Mouse (Mus musculus) intestine, postnatal 0 days (tissue): ENCODE results near the gene Lpp. TPM values are rescaled to one million over a fixed set of nuclear protein-coding genes. Genes with fewer than 3 reads are reported as not detected.

Experiments used
- ATAC-seq: fragments of 200-750 bp; cut with Nextera tagmentation; 2 replicates; pipeline ENCODE4 v1.8.0; 2017; ENCODE audit warnings: mild to moderate bottlenecking, moderate TSS enrichment, moderate library complexity
- H3K27ac ChIP-seq: fragments of 300-500 bp; sonication (generic); 2 replicates; pipeline ENCODE4 v1.5.1; 2014; ENCODE audit warnings: mild to moderate bottlenecking, low read depth, low read length, moderate library complexity
- H3K27me3 ChIP-seq: fragments of 300-500 bp; sonication (generic); replicated peaks from 2 replicates; pipeline ENCODE4 v1.6.1; 2014; ENCODE audit warnings: low read length, mixed read lengths; ENCODE audit not compliant: control insufficient read depth, insufficient read depth
- H3K36me3 ChIP-seq: fragments of 300-500 bp; sonication (generic); 2 replicates; pipeline ENCODE4 v1.6.1; 2014; ENCODE audit warnings: mild to moderate bottlenecking, moderate library complexity; ENCODE audit not compliant: control insufficient read depth, insufficient read depth
- H3K4me1 ChIP-seq: fragments of 300-500 bp; sonication (generic); replicated peaks from 2 replicates; pipeline ENCODE4 v1.6.1; 2014; ENCODE audit warnings: antibody characterized with exemption, low read length, mixed read lengths; ENCODE audit not compliant: control insufficient read depth, insufficient read depth
- H3K4me2 ChIP-seq: fragments of 300-500 bp; sonication (generic); replicated peaks from 2 replicates; pipeline ENCODE4 v1.6.1; 2014; ENCODE audit warnings: low read depth, mild to moderate bottlenecking, moderate library complexity
- H3K4me3 ChIP-seq: fragments of 300-500 bp; sonication (generic); 2 replicates; pipeline ENCODE4 v1.5.1; 2014; ENCODE audit warnings: low read depth, low read length
- H3K9ac ChIP-seq: fragments of 300-500 bp; sonication (generic); 2 replicates; pipeline ENCODE4 v1.6.1; 2014; ENCODE audit warnings: mild to moderate bottlenecking, low read depth, low read length
- H3K9me3 ChIP-seq: fragments of 300-500 bp; sonication (generic); 2 replicates; pipeline ENCODE4 v1.6.1; 2016; ENCODE audit warnings: mixed run types; ENCODE audit not compliant: control insufficient read depth
- CTCF ChIP-seq: sonication (generic); IDR thresholded peaks from 2 replicates; pipeline ENCODE4 v1.5.1; 2016; ENCODE audit warnings: low read depth, mild to moderate bottlenecking, control low read depth, antibody characterized with exemption, moderate library complexity
- WGBS: fragments of 180-500 bp; shearing (Covaris S2); extraction: QIAGEN DNeasy Blood & Tissue Kit; methylation state at CpG from one replicate; pipeline ENCODE4 v1.1.7; 2014; 5-methylcytosine and 5-hydroxymethylcytosine counted together
- polyA plus RNA-seq: library from polyadenylated mRNA; unstranded; fragments of >200 nt; fragmentation: Nextera tagmentation; extraction: Ambion mirVana; gene quantifications from 2 replicates; pipeline ENCODE4 v1.2.1, GENCODE M21; 2015

Lpp gene
- polyA plus RNA-seq, 1 experiment from 2014 or later, result 32.8 TPM

- Histone ChIP-seq H3K4me2 (no peak overlapping the region), H3K36me3 (no peaks in the 10 kb centered on the region), H3K9ac (no peak overlapping the region), H3K27me3 (no peaks in the 10 kb centered on the region), H3K9me3 (no peaks in the 10 kb centered on the region), H3K4me3 (no peak overlapping the region), H3K27ac (0 out of 2 replicates have a peak overlapping the region, but pooled peaks have one; percentile 28), H3K4me1 (peaks cover 3% of the 10 kb centered on the region)
- no peak for TF ChIP-seq CTCF
- no peak for ATAC-seq
- WGBS, result 80% methylated on average over 8 of the region's 8 CpGs
Observed at GRCm38 (mm10) chr16:24403733-24404380, 10.6 kb downstream of the Lpp start.

- Histone ChIP-seq H3K4me1 (no peaks in the 10 kb centered on the region), H3K36me3 (peaks cover 3% of the 10 kb centered on the region; the same call in 1 of the 2 replicates), H3K4me3 (no peak overlapping the region), H3K9me3 (no peaks in the 10 kb centered on the region), H3K27ac (no peak overlapping the region), H3K27me3 (no peaks in the 10 kb centered on the region), H3K4me2 (no peak overlapping the region), H3K9ac (no peak overlapping the region)
- no peak for TF ChIP-seq CTCF
- 76% methylated on average over 2 of the region's 2 CpGs for WGBS
- ATAC-seq, result no peak
Observed at GRCm38 (mm10) chr16:24406521-24406920, 13.2 kb downstream of the Lpp start.

GRCm38 (mm10) chr16:24411281-24411680, 18.0 kb downstream of the Lpp start:
- 82% methylated on average over 6 of the region's 6 CpGs for WGBS
- Histone ChIP-seq H3K9ac (no peak overlapping the region), H3K36me3 (peaks cover 3% of the 10 kb centered on the region; the same call in 1 of the 2 replicates), H3K4me1 (no peaks in the 10 kb centered on the region), H3K27ac (no peak overlapping the region), H3K4me2 (no peak overlapping the region), H3K27me3 (no peaks in the 10 kb centered on the region), H3K4me3 (no peak overlapping the region), H3K9me3 (no peaks in the 10 kb centered on the region)
- no peak for ATAC-seq
- TF ChIP-seq CTCF, result no peak

DNA sequence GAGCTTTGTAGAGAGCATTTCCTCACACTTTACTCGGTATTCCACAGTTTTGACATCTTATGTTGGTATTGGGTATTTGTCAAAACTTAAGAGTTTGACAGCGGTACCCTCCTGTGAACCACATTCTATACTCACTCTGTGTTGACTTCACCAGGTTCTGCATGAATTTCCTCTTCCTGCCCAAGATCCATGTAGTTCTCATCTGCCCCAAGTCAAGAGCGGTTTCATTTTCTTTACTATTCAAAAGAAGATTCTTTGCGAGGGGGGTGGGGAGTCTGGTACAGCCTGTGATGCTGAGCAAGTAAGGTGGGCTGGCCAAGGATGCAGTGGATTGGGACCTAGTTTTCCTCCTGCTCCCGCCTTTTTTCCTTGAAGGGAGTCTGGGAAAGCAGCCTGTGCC, 18.9 kb downstream of the Lpp start:
- Histone ChIP-seq H3K4me1 (no peaks in the 10 kb centered on the region), H3K4me2 (no peak overlapping the region), H3K27me3 (no peaks in the 10 kb centered on the region), H3K9me3 (no peaks in the 10 kb centered on the region), H3K36me3 (peaks cover 8% of the 10 kb centered on the region; the same call in 1 of the 2 replicates), H3K9ac (no peak overlapping the region), H3K4me3 (no peak overlapping the region), H3K27ac (no peak overlapping the region)
- no peak for TF ChIP-seq CTCF
- whole genome bisulfite sequencing, result 91% methylated on average over 5 of the region's 5 CpGs
- no peak for ATAC-seq

DNA sequence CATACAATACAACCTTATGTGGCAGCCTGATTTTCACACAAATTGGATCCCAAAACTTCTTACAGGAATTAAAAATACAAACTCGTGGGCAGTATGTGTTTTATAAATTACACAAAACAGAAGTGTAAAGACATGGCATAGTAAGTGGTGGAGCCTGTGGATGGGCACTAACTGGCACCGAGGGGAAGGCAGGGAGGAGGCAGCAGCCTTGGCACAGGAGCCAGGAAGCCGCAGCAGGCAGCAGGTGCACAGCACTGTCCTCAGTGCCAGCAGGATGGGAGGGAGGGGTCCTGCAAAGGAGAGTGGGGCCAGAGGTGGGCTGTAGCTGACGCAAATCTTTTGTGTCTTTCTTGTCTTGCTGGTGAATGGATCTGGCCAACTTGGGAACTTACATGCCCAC, 19.8 kb downstream of the Lpp start:
- H3K4me1 ChIP-seq, result no peaks in the 10 kb centered on the region
- WGBS, result 79% methylated on average over 4 of the region's 4 CpGs
- H3K4me3 ChIP-seq, result no peak overlapping the region
- no peak for ATAC-seq
- no peaks in the 10 kb centered on the region for H3K9me3 ChIP-seq
- no peaks in the 10 kb centered on the region for H3K27me3 ChIP-seq
- H3K4me2 ChIP-seq, result no peak overlapping the region
- peaks cover 8% of the 10 kb centered on the region; the same call in 1 of the 2 replicates for H3K36me3 ChIP-seq
- H3K27ac ChIP-seq, result no peak overlapping the region
- no peak for TF ChIP-seq CTCF
- no peak overlapping the region for H3K9ac ChIP-seq

DNA sequence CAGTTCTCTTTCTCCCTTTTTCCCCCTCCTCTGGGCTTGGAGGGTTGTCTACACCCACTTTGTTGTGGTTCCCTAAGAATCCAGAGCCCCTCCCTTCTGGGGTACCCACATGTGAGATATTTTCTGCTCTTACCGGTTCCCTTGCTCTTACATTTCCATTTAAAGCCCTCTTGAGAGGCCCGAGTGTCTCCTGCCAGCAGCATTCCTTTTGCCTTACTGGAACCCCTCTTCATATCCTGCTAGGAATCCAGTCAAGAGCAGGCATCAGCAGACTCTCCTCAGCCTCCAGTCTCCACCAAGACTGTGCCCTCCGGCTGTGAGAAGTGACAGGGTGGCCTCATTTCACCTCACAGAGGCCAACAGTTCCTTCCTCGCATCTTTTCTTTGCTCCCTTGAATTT, 24.7 kb downstream of the Lpp start:
- no peak for TF ChIP-seq CTCF
- 63% methylated on average over 4 of the region's 4 CpGs for WGBS

More for the DNA sequence above, 24.7 kb downstream of the Lpp start:
- Histone ChIP-seq H3K9ac (no peak overlapping the region), H3K4me2 (no peak overlapping the region), H3K27ac (peak overlapping the region; percentile 23; the same call in 1 of the 2 replicates), H3K27me3 (no peaks in the 10 kb centered on the region), H3K4me1 (no peaks in the 10 kb centered on the region; the same call in 1 of the 2 replicates), H3K4me3 (no peak overlapping the region), H3K9me3 (no peaks in the 10 kb centered on the region), H3K36me3 (peaks cover 5% of the 10 kb centered on the region; the same call in 1 of the 2 replicates)
- ATAC-seq, result no peak
